Mouse (Mus musculus): ENCODE results near the gene Ifrd2.

GRCm38 (mm10) chr9:107553541-107554318 is 33.7 kb upstream of the Ifrd2 start:
- TF ChIP-seq POLR2A (IDR thresholded peaks at IDR 0.05; ENCODE audit: low read depth, low read length) = no peak
- TF ChIP-seq CTCF (IDR thresholded peaks at IDR 0.05; ENCODE audit: borderline replicate concordance, insufficient read depth, low read length) = no peak
